Mouse (Mus musculus): ENCODE results near the gene Elmod3. TPM values are rescaled to one million over a fixed set of nuclear protein-coding genes. Genes with fewer than 3 reads are reported as not detected.

Gene Elmod3
- polyA plus RNA-seq, 1 experiment from 2014 or later = 5.2 TPM

- H3K4me1 ChIP-seq (ENCODE audit: insufficient read depth) = peaks cover 37% of the 10 kb centered on the region
- H3K27me3 ChIP-seq (ENCODE audit: insufficient read depth, low read length) = no peaks in the 10 kb centered on the region
- ATAC-seq (peak; percentile 94), DNase-seq (peak; percentile 97)
- H3K27ac ChIP-seq (ENCODE audit: low read depth) = peak within 1 kb of the TSS; percentile 99
- H3K36me3 ChIP-seq (replicated peaks; ENCODE audit: insufficient read depth, low read length) = peaks cover 16% of the 10 kb centered on the region
- under 1% methylated on average over 41 of the region's 41 CpGs for WGBS (ENCODE audit: insufficient replicate concordance)
- TF ChIP-seq EP300 (IDR thresholded peaks at IDR 0.05; ENCODE audit: low read depth) = no peak; the same call in 1 of the 2 replicates
- TF ChIP-seq CTCF (IDR thresholded peaks at IDR 0.05; ENCODE audit: low read depth) = no peak
- H3K4me3 ChIP-seq (ENCODE audit: low read depth, low read length) = peak within 1 kb of the TSS; percentile 94
- peak within 1 kb of the TSS; percentile 97 for H3K4me2 ChIP-seq (ENCODE audit: low read depth, low read length)
- no peaks in the 10 kb centered on the region for H3K9me3 ChIP-seq (ENCODE audit: low read length)
- peak within 1 kb of the TSS; percentile 88 for H3K9ac ChIP-seq (replicated peaks)
Measured at GRCm38 (mm10) chr6:72616643-72617288, 18.6 kb upstream of the Elmod3 start, which contains the start of gene Tgoln1. TSS of gene Tgoln1 (minus strand) at chr6:72617000.

- TF ChIP-seq EP300 (IDR thresholded peaks at IDR 0.05; ENCODE audit: low read depth) (no peak), CTCF (IDR thresholded peaks at IDR 0.05; ENCODE audit: low read depth) (no peak)
- DNase-seq (peak; percentile 28), ATAC-seq (no peak)
- Histone ChIP-seq H3K9ac (replicated peaks) (peak overlapping the region; percentile 86), H3K4me1 (ENCODE audit: insufficient read depth) (peaks cover 37% of the 10 kb centered on the region), H3K27ac (ENCODE audit: low read depth) (peak overlapping the region; percentile 66), H3K4me3 (ENCODE audit: low read depth, low read length) (peak overlapping the region; percentile 94), H3K9me3 (ENCODE audit: low read length) (no peaks in the 10 kb centered on the region), H3K36me3 (replicated peaks; ENCODE audit: insufficient read depth, low read length) (peaks cover 25% of the 10 kb centered on the region), H3K4me2 (ENCODE audit: low read depth, low read length) (peak overlapping the region; percentile 97), H3K27me3 (ENCODE audit: insufficient read depth, low read length) (no peaks in the 10 kb centered on the region)
- 15% methylated on average over 25 of the region's 25 CpGs for WGBS (ENCODE audit: insufficient replicate concordance)
Measured at GRCm38 (mm10) chr6:72615561-72616375, 17.6 kb upstream of the Elmod3 start.

- Histone ChIP-seq H3K27ac (ENCODE audit: low read depth) (peak overlapping the region; percentile 66), H3K4me3 (ENCODE audit: low read depth, low read length) (peak overlapping the region; percentile 94), H3K4me1 (ENCODE audit: insufficient read depth) (peaks cover 37% of the 10 kb centered on the region), H3K9me3 (ENCODE audit: low read length) (no peaks in the 10 kb centered on the region), H3K36me3 (replicated peaks; ENCODE audit: insufficient read depth, low read length) (peaks cover 31% of the 10 kb centered on the region), H3K9ac (replicated peaks) (peak overlapping the region; percentile 86), H3K27me3 (ENCODE audit: insufficient read depth, low read length) (no peaks in the 10 kb centered on the region), H3K4me2 (ENCODE audit: low read depth, low read length) (peak overlapping the region; percentile 97)
- 23% methylated on average over 2 of the region's 2 CpGs for WGBS (ENCODE audit: insufficient replicate concordance)
- no peak for TF ChIP-seq EP300 (IDR thresholded peaks at IDR 0.05; ENCODE audit: low read depth)
- DNase-seq = no peak
- no peak for ATAC-seq
Measured at GRCm38 (mm10) chr6:72615151-72615550, 16.9 kb upstream of the Elmod3 start.

DNA sequence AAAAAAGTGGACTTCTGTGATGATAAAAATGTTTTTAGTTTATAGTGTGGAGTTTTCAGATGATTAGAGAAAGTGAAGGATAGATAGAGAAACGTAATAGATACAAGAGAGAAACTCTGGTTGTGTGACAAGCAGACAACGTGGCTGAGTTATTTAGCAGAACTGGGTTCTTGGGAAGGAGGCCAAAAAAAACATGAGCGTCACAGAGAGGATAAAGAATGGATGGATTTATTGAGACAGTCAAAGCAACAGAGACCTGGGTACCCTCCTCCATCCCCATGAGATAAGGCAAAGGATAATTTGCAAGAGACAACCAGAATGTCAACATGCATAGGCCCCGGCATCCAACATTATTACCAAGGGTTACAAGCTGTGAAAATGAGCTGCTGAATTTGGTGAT lies 12.0 kb upstream of the Elmod3 start:
- Histone ChIP-seq H3K4me1 (ENCODE audit: insufficient read depth) (peaks cover 13% of the 10 kb centered on the region), H3K27me3 (ENCODE audit: insufficient read depth, low read length) (no peaks in the 10 kb centered on the region), H3K9me3 (ENCODE audit: low read length) (no peaks in the 10 kb centered on the region), H3K9ac (replicated peaks) (no peak overlapping the region), H3K4me2 (ENCODE audit: low read depth, low read length) (no peak overlapping the region), H3K27ac (ENCODE audit: low read depth) (no peak overlapping the region), H3K4me3 (ENCODE audit: low read depth, low read length) (no peak overlapping the region), H3K36me3 (replicated peaks; ENCODE audit: insufficient read depth, low read length) (peaks cover 61% of the 10 kb centered on the region)
- DNase-seq (no peak), ATAC-seq (no peak)
- TF ChIP-seq CTCF (IDR thresholded peaks at IDR 0.05; ENCODE audit: low read depth) (no peak), EP300 (IDR thresholded peaks at IDR 0.05; ENCODE audit: low read depth) (no peak)
- whole genome bisulfite sequencing (ENCODE audit: insufficient replicate concordance) = 68% methylated on average over 4 of the region's 4 CpGs

- Histone ChIP-seq H3K27ac (ENCODE audit: low read depth) (no peak overlapping the region), H3K4me1 (ENCODE audit: insufficient read depth) (peaks cover under 1% of the 10 kb centered on the region; the same call in 1 of the 2 replicates), H3K36me3 (replicated peaks; ENCODE audit: insufficient read depth, low read length) (peaks cover 71% of the 10 kb centered on the region), H3K9me3 (ENCODE audit: low read length) (no peaks in the 10 kb centered on the region), H3K4me2 (ENCODE audit: low read depth, low read length) (no peak overlapping the region), H3K4me3 (ENCODE audit: low read depth, low read length) (no peak overlapping the region), H3K9ac (replicated peaks) (0 out of 2 replicates have a peak overlapping the region, but pooled peaks have one; percentile 21), H3K27me3 (ENCODE audit: insufficient read depth, low read length) (no peaks in the 10 kb centered on the region)
- 88% methylated on average over 4 of the region's 4 CpGs for WGBS (ENCODE audit: insufficient replicate concordance)
- no peak for TF ChIP-seq EP300 (IDR thresholded peaks at IDR 0.05; ENCODE audit: low read depth)
- TF ChIP-seq CTCF (IDR thresholded peaks at IDR 0.05; ENCODE audit: low read depth) = no peak
- ATAC-seq = no peak
- DNase-seq = no peak
Measured at GRCm38 (mm10) chr6:72608662-72609184, 10.5 kb upstream of the Elmod3 start.

- Histone ChIP-seq H3K36me3 (replicated peaks; ENCODE audit: insufficient read depth, low read length) (peaks cover 65% of the 10 kb centered on the region), H3K27ac (ENCODE audit: low read depth) (no peak overlapping the region)
Measured at GRCm38 (mm10) chr6:72607676-72608075, 9.5 kb upstream of the Elmod3 start.

More at GRCm38 (mm10) chr6:72607676-72608075, 9.5 kb upstream of the Elmod3 start:
- no peaks in the 10 kb centered on the region for H3K27me3 ChIP-seq (ENCODE audit: insufficient read depth, low read length)
- DNase-seq (no peak), ATAC-seq (no peak)
- H3K4me2 ChIP-seq (ENCODE audit: low read depth, low read length) = no peak overlapping the region
- H3K4me3 ChIP-seq (ENCODE audit: low read depth, low read length) = no peak overlapping the region
- H3K4me1 ChIP-seq (ENCODE audit: insufficient read depth) = no peaks in the 10 kb centered on the region
- H3K9ac ChIP-seq (replicated peaks) = no peak overlapping the region
- 79% methylated on average over 5 of the region's 5 CpGs for WGBS (ENCODE audit: insufficient replicate concordance)
- H3K9me3 ChIP-seq (ENCODE audit: low read length) = no peaks in the 10 kb centered on the region
- no peak for TF ChIP-seq CTCF (IDR thresholded peaks at IDR 0.05; ENCODE audit: low read depth)

Data from liver, postnatal 0 days (tissue).